Mouse (Mus musculus) ES-E14 (cell line): ENCODE results near the gene Ocel1. TPM values are rescaled to one million over a fixed set of nuclear protein-coding genes. Genes with fewer than 3 reads are reported as not detected.

ENCODE experiments used
- DNase-seq: peaks from one replicate; pipeline ENCODE4 v3.0.0-alpha.2; 2013; ENCODE audit warnings: low read depth, low spot score
- H3K27ac ChIP-seq: 2 replicates; pipeline ENCODE4 v1.5.1; 2012; ENCODE audit warnings: low read depth, mild to moderate bottlenecking, low read length, moderate library complexity, mixed read lengths; ENCODE audit not compliant: poor library complexity, insufficient read depth, severe bottlenecking
- H3K36me3 ChIP-seq: 2 replicates; pipeline ENCODE4 v1.6.1; 2012; ENCODE audit warnings: mild to moderate bottlenecking, low read length, moderate library complexity, mixed read lengths; ENCODE audit not compliant: control insufficient read depth, poor library complexity, insufficient read depth, severe bottlenecking
- H3K4me1 ChIP-seq, 2 experiments: fragments of 150-350 bp in 1 of 2; sonication (generic) in 1 of 2; 2 replicates each; pipeline ENCODE4 v1.6.1; 2012; ENCODE audit warnings: low read length in 2 of 2, mild to moderate bottlenecking in 1 of 2, mixed read lengths in 1 of 2; ENCODE audit not compliant: control insufficient read depth in 2 of 2, insufficient read depth in 2 of 2, poor library complexity in 1 of 2
- H3K4me3 ChIP-seq, 2 experiments: fragments of 150-350 bp in 1 of 2; sonication (generic) in 1 of 2; 2 replicates each; pipeline ENCODE4 v1.5.1; 2012; ENCODE audit warnings: low read length in 2 of 2, low read depth in 1 of 2, mild to moderate bottlenecking in 1 of 2, mixed read lengths in 1 of 2; ENCODE audit not compliant: insufficient read depth in 1 of 2, poor library complexity in 1 of 2, severe bottlenecking in 1 of 2
- H3K9ac ChIP-seq: 2 replicates; pipeline ENCODE4 v1.6.1; 2012; ENCODE audit warnings: low read depth, mild to moderate bottlenecking, low read length, mixed read lengths; ENCODE audit not compliant: poor library complexity, insufficient read depth, severe bottlenecking
- H3K9me3 ChIP-seq: fragments of 150-350 bp; sonication (generic); 2 replicates; pipeline ENCODE4 v1.6.1; 2012; ENCODE audit warnings: low read depth, mild to moderate bottlenecking, low read length; ENCODE audit not compliant: control insufficient read depth, insufficient read depth
- CHD2 ChIP-seq: IDR thresholded peaks from 2 replicates; pipeline ENCODE4 v1.6.1; 2014; ENCODE audit warnings: mild to moderate bottlenecking, low read depth, low read length, inconsistent platforms
- HCFC1 ChIP-seq: IDR thresholded peaks from 2 replicates; pipeline ENCODE4 v1.6.1; 2012; ENCODE audit warnings: low read length, inconsistent platforms, borderline replicate concordance; ENCODE audit not compliant: insufficient read depth
- MAFK ChIP-seq: IDR thresholded peaks from 2 replicates; pipeline ENCODE4 v1.6.1; 2014; ENCODE audit warnings: mild to moderate bottlenecking, low read depth, low read length, inconsistent platforms; ENCODE audit not compliant: insufficient read depth
- ZC3H11A ChIP-seq: IDR thresholded peaks from 2 replicates; pipeline ENCODE4 v1.6.1; 2012; ENCODE audit warnings: low read depth, mild to moderate bottlenecking, inconsistent platforms, low read length, borderline replicate concordance
- ZNF384 ChIP-seq: IDR thresholded peaks from 2 replicates; pipeline ENCODE4 v1.6.1; 2012; ENCODE audit warnings: low read depth, low read length, inconsistent platforms
- in situ Hi-C, 2 experiments: fragments of 600-800 bp; cut with MboI; formaldehyde crosslinking; loops; one replicate each; pipeline ENCODE4 v1.15.1; 2025; ENCODE audit warnings: low sequenced_read_pairs in 2 of 2, inconsistent platforms in 1 of 2; ENCODE audit not compliant: unreplicated experiment in 2 of 2
- total RNA-seq: library from RNA; depleted of rRNA; stranded (reverse); fragments of 300-350 nt; gene quantifications from 2 replicates; pipeline ENCODE4 v1.2.3, GENCODE M21; 2012

Ocel1 gene
- total RNA-seq, 1 experiment, result 7.4 TPM

GRCm38 (mm10) chr8:71367529-71368176, 3.4 kb upstream of the Ocel1 start:
- in situ Hi-C loops, result no loop called here
- peaks cover 3 to 15% of the 10 kb centered on the region in 2 experiments; a peak in 2 of 4 replicates for H3K4me1 ChIP-seq
- DNase-seq, result no peak
- no peak for TF ChIP-seq ZC3H11A
- no peak for TF ChIP-seq HCFC1
- TF ChIP-seq ZNF384, result no peak
- no peak for TF ChIP-seq MAFK
- no peak for TF ChIP-seq CHD2
- H3K4me3 ChIP-seq, result peak overlapping the region; percentile 90 to 97
- H3K27ac ChIP-seq, result peak overlapping the region; percentile 48
- H3K9me3 ChIP-seq, result no peaks in the 10 kb centered on the region
- H3K9ac ChIP-seq, result peak overlapping the region; percentile 84
- H3K36me3 ChIP-seq, result peaks cover 19% of the 10 kb centered on the region

GRCm38 (mm10) chr8:71368366-71368765, 2.7 kb upstream of the Ocel1 start:
- peak overlapping the region in 1 of 2 experiments; percentile 90; a peak in 1 of 4 replicates for H3K4me3 ChIP-seq
- H3K9ac ChIP-seq, result peak overlapping the region; percentile 60
- TF ChIP-seq MAFK (no peak), ZNF384 (no peak), CHD2 (no peak), ZC3H11A (no peak), HCFC1 (no peak)
- no peaks in the 10 kb centered on the region for H3K9me3 ChIP-seq
- peaks cover 19% of the 10 kb centered on the region for H3K36me3 ChIP-seq
- H3K27ac ChIP-seq, result no peak overlapping the region
- in situ Hi-C loops, result no loop called here
- DNase-seq, result no peak
- peaks cover 3 to 13% of the 10 kb centered on the region in 2 experiments; a peak in 2 of 4 replicates for H3K4me1 ChIP-seq

- H3K9ac ChIP-seq, result peak overlapping the region; percentile 60; the same call in 1 of the 2 replicates
- no peak for DNase-seq
- H3K27ac ChIP-seq, result no peak overlapping the region
- peaks cover 3 to 13% of the 10 kb centered on the region in 2 experiments; a peak in 2 of 4 replicates for H3K4me1 ChIP-seq
- no peak for TF ChIP-seq HCFC1
- TF ChIP-seq CHD2, result no peak
- no peak for TF ChIP-seq MAFK
- TF ChIP-seq ZC3H11A, result no peak
- TF ChIP-seq ZNF384, result no peak
- no peak overlapping the region for H3K4me3 ChIP-seq
- in situ Hi-C loops, result no loop called here
- peaks cover 19% of the 10 kb centered on the region for H3K36me3 ChIP-seq
- H3K9me3 ChIP-seq, result no peaks in the 10 kb centered on the region
Measured at GRCm38 (mm10) chr8:71369040-71369718, 1.9 kb upstream of the Ocel1 start.

GRCm38 (mm10) chr8:71370711-71371235, 325 bp upstream of the Ocel1 start:
- Histone ChIP-seq H3K27ac (peak overlapping the region; percentile 48; the same call in 1 of the 2 replicates), H3K9me3 (no peaks in the 10 kb centered on the region), H3K4me3 (peak overlapping the region; percentile 88 to 94), H3K4me1 (peaks cover 7 to 24% of the 10 kb centered on the region in 2 experiments), H3K36me3 (peaks cover 24% of the 10 kb centered on the region), H3K9ac (peak overlapping the region; percentile 63; the same call in 1 of the 2 replicates)
- TF ChIP-seq ZC3H11A (no peak), CHD2 (no peak), MAFK (no peak), ZNF384 (peak; percentile 49; the same call in 1 of the 2 replicates), HCFC1 (no peak)
- in situ Hi-C loops, result no loop called here
- DNase-seq, result no peak
